11 mouse cellular contexts compared by ENCODE assay signal in genomic region chr12:99224863-99225603, GRCm38 (mm10).
DNase-seq lines count a peak whose midpoint lies in the region; ATAC-seq lines count a peak whose summit lies in the region.
"Had no signal": no experiment of that assay in that cellular context is flagged by ENCODE, and none has a peak within 500 bp of the region (broad histone marks: within the 10 kb centered on the region; RNA-seq: fewer than 3 reads in every experiment).

No protein-coding gene starts in this region.

- ATAC-seq in midbrain, embryonic 16.5 days, result no peak
- peak; percentile 95 to 99 for ATAC-seq in hematopoietic stem cell, adult 5-6 weeks (replicated peaks in 1 of 2; ENCODE audit: insufficient read depth in 1 of 2, low FRiP score in 2 of 2, low TSS enrichment in 1 of 2, low read depth in 1 of 2, poor library complexity in 2 of 2, severe bottlenecking in 2 of 2)

- H3K36me3 ChIP-seq in midbrain, embryonic 10.5 days, result no peaks in the 10 kb centered on the region
- no peaks in the 10 kb centered on the region for H3K36me3 ChIP-seq in midbrain, embryonic 16.5 days (ENCODE audit: control insufficient read depth, insufficient read depth, low read length)
- H3K36me3 ChIP-seq in megakaryocyte, embryonic 14.5 days (replicated peaks; ENCODE audit: low read length), result no peaks in the 10 kb centered on the region
- H3K36me3 ChIP-seq: midbrain, embryonic 12.5 days had no signal

- WGBS in midbrain, embryonic 10.5 days, result 67% methylated on average over 13 of the region's 13 CpGs
- WGBS in midbrain, embryonic 16.5 days, result 63% methylated on average over 13 of the region's 13 CpGs

- H3K4me3 ChIP-seq in midbrain, embryonic 10.5 days, result no peak overlapping the region
- no peak overlapping the region for H3K4me3 ChIP-seq in midbrain, embryonic 16.5 days (ENCODE audit: low read depth, low read length)
- H3K4me3 ChIP-seq in megakaryocyte, embryonic 14.5 days (replicated peaks), result peak overlapping the region; percentile 38
- H3K4me3 ChIP-seq: midbrain, embryonic 12.5 days had no signal

- no peak for DNase-seq in midbrain, embryonic 10.5 days (ENCODE audit: low spot score)
- DNase-seq in thymus, postnatal 14 days, result peak; percentile 40
- DNase-seq in adrenal gland, adult 2 months, result no peak
- DNase-seq in cerebellum, postnatal 10 days, result no peak
- DNase-seq: cerebellum, postnatal 25 days; retina, postnatal 1 day had no signal

- H3K9me3 ChIP-seq in midbrain, embryonic 10.5 days (replicated peaks), result no peaks in the 10 kb centered on the region
- no peaks in the 10 kb centered on the region for H3K9me3 ChIP-seq in midbrain, embryonic 16.5 days (replicated peaks; ENCODE audit: control insufficient read depth, low read length, poor library complexity, severe bottlenecking)
- no peaks in the 10 kb centered on the region for H3K9me3 ChIP-seq in megakaryocyte, embryonic 14.5 days
- H3K9me3 ChIP-seq: midbrain, embryonic 12.5 days had no signal

- H3K27ac ChIP-seq in midbrain, embryonic 10.5 days (replicated peaks), result peak overlapping the region; percentile 75
- no peak overlapping the region for H3K27ac ChIP-seq in midbrain, embryonic 16.5 days (ENCODE audit: low read length)
- H3K27ac ChIP-seq: hindbrain, embryonic 14.5 days; midbrain, embryonic 12.5 days had no signal

- no peak overlapping the region for H3K9ac ChIP-seq in midbrain, embryonic 16.5 days (ENCODE audit: low read depth, low read length)
- H3K9ac ChIP-seq: hindbrain, embryonic 14.5 days; midbrain, embryonic 12.5 days had no signal

- H3K4me2 ChIP-seq in midbrain, embryonic 16.5 days (ENCODE audit: low read length), result no peak overlapping the region
- H3K4me2 ChIP-seq: hindbrain, embryonic 14.5 days; midbrain, embryonic 12.5 days had no signal

- peaks cover 14% of the 10 kb centered on the region; the same call in 1 of the 2 replicates for H3K27me3 ChIP-seq in midbrain, embryonic 10.5 days (ENCODE audit: low read depth, poor library complexity, severe bottlenecking)
- no peaks in the 10 kb centered on the region for H3K27me3 ChIP-seq in midbrain, embryonic 16.5 days (ENCODE audit: control insufficient read depth, insufficient read depth, low read depth, low read length)
- no peaks in the 10 kb centered on the region for H3K27me3 ChIP-seq in megakaryocyte, embryonic 14.5 days (replicated peaks)
- H3K27me3 ChIP-seq: midbrain, embryonic 12.5 days had no signal

- H3K4me1 ChIP-seq in midbrain, embryonic 10.5 days, result peaks cover 100% of the 10 kb centered on the region
- H3K4me1 ChIP-seq in midbrain, embryonic 16.5 days (ENCODE audit: control insufficient read depth, insufficient read depth, low read length), result peaks cover 39% of the 10 kb centered on the region
- peaks cover 21% of the 10 kb centered on the region for H3K4me1 ChIP-seq in megakaryocyte, embryonic 14.5 days
